Mouse (Mus musculus): ENCODE results near the gene Gdpd5. TPM values are rescaled to one million over a fixed set of nuclear protein-coding genes. Genes with fewer than 3 reads are reported as not detected.
A peak's percentile ranks its signal among the peaks of the same experiment; 100 is the strongest.
"Not testable (repeated sequence)": the region's sequence is repeated elsewhere in the genome, so short reads cannot be mapped to it uniquely, and the experiment has no call there.

Gene Gdpd5
- total RNA-seq, 2 experiments from 2014 or later, result 5.4 to 7.5 TPM

DNA sequence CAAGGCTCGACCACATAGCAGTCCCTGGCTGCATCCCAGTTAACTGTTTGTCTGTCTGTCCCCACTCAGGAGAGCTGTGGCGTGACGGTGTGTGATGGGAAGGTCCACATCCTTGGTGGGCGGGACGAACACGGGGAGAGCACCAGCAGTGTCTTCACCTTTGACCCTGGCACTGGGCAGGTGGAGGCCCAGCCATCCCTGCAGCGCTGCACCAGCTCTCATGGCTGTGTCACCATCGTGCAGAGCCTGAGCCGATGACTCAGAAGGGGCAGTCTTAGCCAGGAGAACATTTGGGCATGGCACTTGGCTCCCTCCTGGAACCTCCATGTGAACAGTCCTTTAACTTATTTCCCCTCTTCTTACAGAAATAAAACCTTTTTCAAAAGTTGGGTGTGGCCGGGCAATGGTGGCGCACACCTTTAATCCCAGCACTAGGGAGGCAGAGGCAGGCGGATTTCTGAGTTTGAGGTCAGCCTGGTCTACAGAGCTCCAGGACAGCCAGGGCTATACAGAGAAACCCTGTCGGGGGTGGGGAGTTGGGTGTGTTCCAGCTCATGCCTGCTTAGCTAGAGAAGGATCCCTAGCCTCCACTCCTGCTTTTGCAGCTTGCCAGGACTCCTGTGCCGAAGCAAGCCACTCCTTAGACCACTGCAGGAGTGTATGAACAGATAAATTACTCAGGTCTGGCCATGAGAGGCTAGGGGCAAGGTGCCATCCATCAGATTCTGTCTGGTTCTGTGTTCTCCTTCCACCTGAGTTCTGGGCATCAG lies 92.6 kb downstream of the Gdpd5 start:
- DNase-seq (ENCODE audit: low spot score in 2 of 2), result peak in 1 of 2 experiments; percentile 45

DNA sequence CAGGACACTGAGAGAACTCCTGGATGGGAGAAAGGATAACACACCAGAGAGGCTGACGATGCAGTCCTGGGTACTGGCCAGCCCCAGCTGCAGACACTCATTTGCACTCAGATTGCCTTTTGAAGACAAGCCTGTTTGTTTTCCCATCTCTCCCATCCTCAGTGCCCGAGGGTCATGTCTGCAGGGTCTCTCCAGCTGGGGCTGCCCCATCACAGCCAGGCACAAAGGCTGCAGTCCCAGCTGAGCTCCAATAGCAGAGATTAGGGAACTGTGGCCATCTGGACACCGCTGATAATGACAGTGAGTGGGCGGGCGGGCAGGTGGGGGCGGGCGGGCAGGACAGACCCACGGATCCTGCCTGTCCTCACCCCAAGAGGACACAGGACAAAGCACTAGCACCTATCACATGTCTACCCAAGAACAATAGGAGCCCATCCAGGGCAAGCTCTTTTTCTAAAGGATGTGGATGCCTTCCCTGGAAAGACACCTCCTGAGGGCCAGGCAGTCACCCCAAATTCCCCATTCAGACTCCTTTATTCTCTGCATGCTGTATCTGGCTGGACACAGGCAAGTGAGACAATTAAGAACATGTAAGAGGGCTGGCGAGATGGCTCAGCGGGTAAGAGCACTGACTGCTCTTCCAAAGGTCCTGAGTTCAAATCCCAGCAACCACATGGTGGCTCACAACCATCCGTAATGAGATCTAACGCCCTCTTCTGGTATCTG lies 93.8 kb downstream of the Gdpd5 start:
- no peak for DNase-seq (ENCODE audit: low spot score in 2 of 2)

DNA sequence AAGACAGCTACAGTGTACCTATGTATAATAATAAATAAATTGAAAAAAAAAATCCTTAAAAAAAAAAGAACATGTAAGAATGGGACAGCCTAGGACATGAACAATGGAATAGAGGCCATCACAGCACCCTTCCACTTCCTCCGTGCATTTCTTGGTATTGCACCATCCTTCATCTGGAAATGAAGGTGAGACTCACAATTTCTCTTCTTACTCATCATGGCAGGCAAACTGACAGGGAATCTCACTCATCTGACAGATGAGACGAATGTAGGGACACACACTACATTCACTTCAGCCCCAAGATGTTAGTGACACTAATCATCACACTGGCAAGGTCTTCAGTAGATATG lies 94.3 kb downstream of the Gdpd5 start:
- no peak for DNase-seq (ENCODE audit: low spot score in 2 of 2)

DNA sequence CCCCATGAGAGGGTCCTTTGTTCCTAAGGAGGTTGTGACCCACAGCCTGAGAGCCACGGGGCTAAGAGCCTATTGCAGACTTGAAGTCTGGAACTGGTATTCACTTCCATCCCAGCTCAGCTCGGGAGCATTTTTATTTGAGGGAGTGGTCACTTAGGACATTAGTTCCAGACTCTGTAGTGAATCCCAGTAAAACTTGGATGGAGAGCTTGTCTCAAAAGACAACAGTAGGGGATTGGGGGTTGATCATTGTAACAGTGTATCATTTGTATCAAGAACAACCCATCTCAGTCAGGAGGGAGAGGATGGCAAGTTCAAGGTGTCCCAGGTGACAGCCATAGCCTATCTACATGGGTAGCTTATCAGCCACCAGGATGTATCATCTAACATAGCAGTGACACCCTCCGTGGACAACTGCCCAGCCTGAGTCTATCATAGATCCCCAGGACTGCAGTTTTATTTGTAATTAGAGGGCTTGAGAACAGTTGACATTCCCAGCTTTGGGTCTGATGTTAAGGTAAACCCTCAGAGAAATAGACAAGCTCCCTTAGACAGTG lies 95.4 kb downstream of the Gdpd5 start:
- no peak for DNase-seq (ENCODE audit: low spot score in 2 of 2)

DNA sequence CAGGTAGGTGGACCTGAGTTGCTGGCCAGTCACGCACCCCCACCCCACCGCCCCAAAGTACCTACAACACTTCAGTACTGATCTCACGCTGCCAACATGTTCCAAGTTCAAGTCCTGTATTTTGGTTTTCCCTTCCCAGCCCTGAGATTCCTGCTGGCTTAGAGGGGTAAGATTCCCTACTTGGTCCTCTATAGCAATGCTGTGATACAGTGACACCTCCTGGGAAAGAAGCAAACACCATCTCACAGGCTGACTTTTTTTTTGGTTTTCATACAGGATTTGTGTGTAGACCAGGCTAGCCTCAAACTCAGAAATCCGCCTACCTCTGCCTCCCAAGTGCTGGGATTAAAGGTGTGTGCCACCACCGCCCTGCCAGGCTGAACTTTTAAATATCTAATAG lies 96.0 kb downstream of the Gdpd5 start:
- DNase-seq (ENCODE audit: low spot score in 2 of 2), result no peak

DNA sequence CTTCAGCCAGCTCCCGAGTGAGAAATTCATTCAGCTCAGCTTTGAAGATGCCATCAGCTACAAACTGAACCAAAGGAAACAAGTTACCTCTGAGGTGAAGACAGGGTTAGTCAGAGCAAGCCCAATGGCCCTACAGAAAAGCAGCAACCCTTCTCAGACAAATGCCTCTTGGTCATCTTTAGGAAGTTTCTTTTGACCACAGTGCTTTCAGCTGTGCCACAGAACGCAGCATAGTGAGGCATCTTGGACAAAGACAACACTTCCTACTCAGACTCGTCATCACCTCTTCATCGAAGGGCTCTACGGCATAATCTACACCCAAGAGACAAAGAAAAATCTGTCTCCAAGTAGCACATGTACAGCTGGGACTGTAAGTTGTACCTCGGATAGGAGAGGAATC lies 101.4 kb downstream of the Gdpd5 start:
- DNase-seq (ENCODE audit: low spot score in 2 of 2), result no peak

DNA sequence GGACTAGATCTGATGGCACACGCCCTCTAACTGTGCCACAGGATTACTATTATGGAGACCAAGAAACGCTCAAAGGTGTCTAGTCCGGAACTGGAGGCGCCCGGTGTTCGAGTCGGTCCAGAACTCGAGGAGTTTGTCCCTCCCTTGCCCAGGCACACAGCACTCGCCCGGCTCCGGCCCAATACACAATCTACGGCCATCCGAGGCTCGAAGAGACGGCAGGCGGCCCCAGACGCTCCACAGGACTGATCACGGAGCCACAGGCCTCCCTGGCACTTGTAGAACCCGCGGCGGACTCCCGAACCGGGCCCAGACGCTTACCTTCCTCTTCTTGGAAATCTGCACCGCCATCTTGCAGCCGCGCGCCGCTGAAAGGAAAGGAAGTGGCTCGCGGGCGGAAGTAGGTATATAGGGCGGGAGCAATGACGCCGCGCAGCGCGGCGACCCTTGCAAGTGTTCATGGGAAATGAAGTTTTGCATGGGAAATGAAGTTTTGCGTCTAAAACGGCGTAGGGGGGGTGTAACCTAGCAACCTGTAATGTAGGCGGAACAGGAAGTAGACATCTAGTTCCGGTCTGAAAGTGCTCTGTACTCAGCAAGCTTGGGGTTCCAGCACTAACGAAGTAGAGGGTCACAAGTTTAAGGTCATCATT lies 102.2 kb downstream of the Gdpd5 start, which contains the start of gene Rps3:
TSS of gene Rps3 (minus strand) at position 468 of the 653 bp plus-strand sequence.
- peak; percentile 87 to 92 for DNase-seq (ENCODE audit: low spot score in 2 of 2)

DNA sequence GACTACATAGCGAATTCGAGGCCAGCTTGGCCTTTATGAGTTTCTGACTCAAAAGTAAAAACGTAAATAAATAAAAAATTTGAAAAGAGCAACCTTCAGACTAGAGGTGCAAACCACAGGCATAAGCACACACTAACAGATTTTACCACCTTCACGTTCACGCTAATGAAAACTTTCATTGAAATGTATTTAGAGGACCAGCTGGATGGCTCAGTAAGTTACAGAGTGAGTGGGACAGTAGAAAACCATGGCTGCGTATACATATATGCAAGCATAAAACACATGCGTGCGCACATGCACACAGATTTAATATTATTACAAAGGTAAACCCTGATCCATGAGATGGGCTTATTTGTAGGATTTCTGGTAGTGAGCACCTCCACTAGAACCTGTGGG lies 102.7 kb downstream of the Gdpd5 start:
- no peak for DNase-seq (ENCODE audit: low spot score in 2 of 2)

DNA sequence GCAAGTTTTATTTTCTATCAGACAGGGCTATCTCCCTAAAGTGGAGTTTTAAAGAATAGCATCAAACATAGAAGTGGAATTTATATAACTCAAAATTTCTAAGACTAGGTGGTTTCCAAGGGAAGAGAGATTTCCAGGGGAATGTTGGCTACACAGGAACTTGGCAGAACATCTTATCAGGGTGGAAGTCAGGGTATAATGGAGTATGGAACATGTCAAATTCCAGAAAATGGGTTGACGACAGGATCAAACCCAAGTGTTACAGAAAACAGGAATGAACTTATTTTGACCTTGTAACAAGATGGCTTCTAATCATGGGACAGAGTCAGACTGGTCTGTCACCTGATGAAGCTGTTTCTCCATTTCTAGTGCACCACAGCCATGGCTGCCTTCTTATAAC lies 103.5 kb downstream of the Gdpd5 start:
- DNase-seq (ENCODE audit: low spot score in 2 of 2), result no peak

DNA sequence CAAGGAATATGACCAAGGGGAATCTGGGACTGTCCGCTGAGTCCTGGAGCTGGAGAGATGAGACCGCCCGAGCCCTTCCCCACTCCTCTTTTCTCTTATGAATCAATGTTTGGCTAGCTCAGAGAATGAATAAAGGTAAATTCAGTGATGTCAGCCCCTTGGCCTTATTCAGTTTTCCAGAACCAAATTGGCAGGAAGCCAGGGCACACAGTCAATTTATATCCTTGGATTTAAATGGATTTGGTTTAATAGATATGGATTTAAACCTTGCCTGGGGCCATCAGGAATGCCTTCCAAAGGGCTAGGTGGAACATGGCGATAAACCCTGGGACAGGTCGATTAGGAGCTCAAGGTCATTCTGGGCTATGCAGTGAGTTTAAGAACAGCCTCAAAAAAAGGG lies 108.5 kb downstream of the Gdpd5 start:
- DNase-seq (ENCODE audit: low spot score in 2 of 2), result no peak

DNA sequence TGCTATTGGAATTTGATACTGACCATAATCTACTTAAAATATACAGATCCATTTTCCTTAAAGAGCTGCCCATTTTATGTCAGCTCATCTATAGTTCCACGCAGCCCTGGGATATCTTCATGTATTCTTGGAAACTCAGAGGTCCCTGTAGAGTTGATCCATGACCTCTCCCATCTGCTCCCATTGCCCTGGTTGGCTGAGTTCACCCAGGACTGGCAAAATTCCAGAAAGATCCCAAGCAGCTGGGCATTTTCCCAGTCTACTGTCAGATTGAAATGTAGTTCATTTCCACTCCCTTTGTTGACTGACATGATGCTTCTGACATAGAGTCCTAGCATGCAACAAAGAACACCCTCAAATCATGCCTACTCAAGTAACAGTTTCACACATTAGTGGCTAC lies 117.9 kb downstream of the Gdpd5 start:
- no peak for DNase-seq (ENCODE audit: low spot score in 2 of 2)

DNA sequence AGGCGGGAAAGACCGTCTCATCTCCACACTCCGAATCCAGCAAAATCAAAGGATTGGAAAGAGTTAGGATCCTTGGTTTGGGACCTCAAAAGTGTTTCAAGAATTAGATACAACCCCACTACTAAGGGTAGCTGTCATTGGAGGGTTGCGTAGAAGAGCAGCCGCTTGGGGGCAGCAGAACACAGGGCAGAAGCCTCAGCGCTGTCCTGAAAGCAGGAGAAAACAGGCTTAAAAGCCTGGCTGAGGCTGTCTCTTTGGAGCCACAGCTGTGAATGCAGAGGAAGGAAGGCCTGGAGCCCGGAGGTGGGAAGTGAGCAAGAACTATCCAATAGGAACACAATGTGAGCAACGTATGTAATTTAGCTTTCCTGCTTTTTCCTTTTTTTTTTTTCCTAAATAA lies 119.0 kb downstream of the Gdpd5 start:
- DNase-seq (ENCODE audit: low spot score in 2 of 2), result peak; percentile 80 to 85

DNA sequence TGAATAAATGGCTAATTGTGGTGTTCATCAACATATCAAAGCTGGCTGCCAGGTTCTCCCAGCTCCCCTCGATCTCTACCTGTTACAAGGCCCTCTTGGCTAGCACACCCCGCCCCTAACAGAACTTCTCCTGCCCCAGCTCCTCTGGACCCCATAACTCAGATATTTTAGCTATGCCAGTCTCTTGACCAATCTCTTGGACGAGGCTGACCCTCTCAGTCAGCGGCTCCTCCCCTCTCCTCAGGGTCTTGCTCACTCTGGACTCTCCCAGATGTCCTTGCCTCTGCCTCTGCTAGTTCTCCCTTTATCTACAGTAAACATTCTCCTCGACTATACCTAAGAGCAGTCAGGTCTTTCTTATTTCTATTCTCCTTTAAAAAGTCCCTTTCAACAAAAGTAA lies 119.4 kb downstream of the Gdpd5 start:
- DNase-seq (ENCODE audit: low spot score in 2 of 2), result no peak

DNA sequence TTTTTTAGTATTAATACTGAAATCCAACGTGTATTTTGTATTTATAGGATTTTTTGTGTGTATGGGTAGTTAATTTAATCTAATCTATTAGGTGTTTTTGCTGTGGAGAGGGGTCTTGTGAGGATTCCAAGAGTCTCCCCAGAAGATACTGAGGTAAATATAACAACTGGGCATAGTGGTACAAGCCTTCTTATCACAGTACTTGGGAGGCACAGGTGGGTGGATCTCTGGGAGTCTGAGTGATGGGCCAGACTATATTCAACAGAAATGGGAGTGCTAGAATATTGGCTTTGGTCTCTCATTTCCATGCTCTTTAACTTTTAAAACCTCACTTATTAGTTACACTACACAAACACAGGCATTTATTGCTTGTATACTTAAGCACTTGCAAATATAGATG lies 119.9 kb downstream of the Gdpd5 start:
- no peak for DNase-seq (ENCODE audit: low spot score in 2 of 2)

DNA sequence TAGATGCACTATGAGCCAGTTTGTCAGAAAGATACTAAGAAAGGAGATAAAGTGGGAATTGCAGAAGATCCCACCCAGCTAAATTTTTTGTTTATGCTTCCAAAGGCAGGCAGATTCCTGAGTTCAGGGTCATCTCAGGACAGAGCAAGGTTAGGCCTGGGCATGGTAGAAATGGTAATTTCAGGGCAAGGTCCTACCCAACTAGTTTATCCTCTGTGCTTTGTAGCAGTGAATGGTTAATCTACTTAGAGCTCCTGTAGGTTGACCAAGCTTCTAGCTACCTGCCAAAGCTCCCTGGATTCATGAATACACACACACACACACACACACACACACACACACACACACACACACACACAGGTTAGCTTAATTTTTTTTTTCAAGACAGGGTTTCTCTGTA lies 123.3 kb downstream of the Gdpd5 start:
- DNase-seq (ENCODE audit: low spot score in 2 of 2), result no peak

DNA sequence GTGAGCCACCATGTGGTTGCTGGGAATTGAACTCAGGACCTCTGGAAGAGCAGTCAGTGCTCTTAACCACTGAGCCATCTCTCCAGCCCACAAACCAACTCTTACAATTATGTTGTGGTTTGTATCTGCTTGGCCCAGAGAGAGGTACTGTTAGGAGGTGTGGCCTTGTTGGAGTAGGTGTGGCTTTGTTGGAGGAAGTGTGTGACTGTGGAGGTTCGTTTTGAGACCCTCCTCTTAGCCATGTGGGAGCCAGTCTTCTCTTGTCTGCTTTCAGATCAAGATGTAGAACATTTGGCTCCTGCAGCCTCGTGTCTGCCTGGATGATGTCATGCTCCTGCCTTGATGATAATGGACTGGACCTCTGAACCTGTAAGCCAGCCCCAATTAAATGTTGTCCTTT lies 127.0 kb downstream of the Gdpd5 start:
- not testable (repeated sequence) for DNase-seq (ENCODE audit: low spot score in 2 of 2)

DNA sequence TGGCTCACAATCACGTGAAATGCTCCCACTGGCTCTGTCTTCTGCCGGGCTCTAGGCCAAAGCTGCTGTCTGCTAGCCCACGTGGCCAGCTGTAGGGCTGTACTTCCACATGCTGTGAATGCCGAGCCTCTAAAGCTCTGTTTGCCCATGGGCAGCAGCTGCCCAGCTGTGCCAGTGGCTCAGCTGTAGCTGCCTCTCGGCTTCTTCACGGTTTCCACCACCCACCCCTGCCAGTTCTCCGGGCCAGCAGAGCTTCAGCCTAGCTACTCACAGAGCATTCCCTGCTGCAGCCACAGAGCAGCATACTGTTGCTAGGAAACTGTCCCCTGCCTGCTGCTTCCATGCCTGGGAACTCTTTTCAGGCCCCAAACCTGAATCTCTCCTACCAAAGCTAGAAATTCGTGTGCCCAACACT lies 128.9 kb downstream of the Gdpd5 start:
- peak; percentile 22 to 28 for DNase-seq (ENCODE audit: low spot score in 2 of 2)

Other genes with a start within 250 kb of the Gdpd5 start
- gene Uvrag, start 240.3 kb upstream of the Gdpd5 start, total RNA-seq (2021), result 10 to 100 TPM; 15.4 to 29.0 TPM
- gene Dgat2, start 198.7 kb upstream of the Gdpd5 start, total RNA-seq (2021), result 100 to 1,000 TPM; 284 to 447 TPM
- under 1 TPM; 0.43 to 0.99 TPM for gene Mogat2, start 142.8 kb upstream of the Gdpd5 start, total RNA-seq (2021)
- gene Map6, start 114.0 kb upstream of the Gdpd5 start, total RNA-seq (2021), result 10 to 100 TPM in 1 of 2 experiments, 1 to 10 TPM in 1; 6.6 to 10.9 TPM
- 100 to 1,000 TPM; 244 to 442 TPM for gene Serpinh1, start 28.2 kb upstream of the Gdpd5 start, total RNA-seq (2021)
- under 1 TPM; 0.19 to 0.46 TPM for gene Klhl35, start 84.6 kb downstream of the Gdpd5 start, total RNA-seq (2021)
- 100 to 1,000 TPM; 511 to 548 TPM for gene Rps3, start 102.3 kb downstream of the Gdpd5 start, total RNA-seq (2021)
- gene Arrb1, start 154.1 kb downstream of the Gdpd5 start, total RNA-seq (2021), result 10 to 100 TPM; 38.3 to 43.6 TPM
- gene Tpbgl, start 245.7 kb downstream of the Gdpd5 start, total RNA-seq (2021), result 10 to 100 TPM; 17.5 to 29.5 TPM

Measured in adrenal gland, adult 18-20 months (tissue).